Mouse (Mus musculus): ENCODE measurements around the gene Pnpo. TPM values are rescaled to one million over a fixed set of nuclear protein-coding genes. Genes with fewer than 3 reads are reported as not detected.
A peak's percentile ranks its signal among the peaks of the same experiment; 100 is the strongest.

Gene Pnpo
- 30.1 and 31.9 TPM in 2 replicates for total RNA-seq (2014; fragmentation: Nextera tagmentation)
- total RNA-seq (2017) = 35.0 and 42.1 TPM in 2 replicates

GRCm38 (mm10) chr11:96943746-96944304, at the start of gene Pnpo:
Pnpo (minus strand) TSS chr11:96943986.
- ATAC-seq (replicated peaks; ENCODE audit: poor library complexity, severe bottlenecking) = peak; percentile 93

DNA sequence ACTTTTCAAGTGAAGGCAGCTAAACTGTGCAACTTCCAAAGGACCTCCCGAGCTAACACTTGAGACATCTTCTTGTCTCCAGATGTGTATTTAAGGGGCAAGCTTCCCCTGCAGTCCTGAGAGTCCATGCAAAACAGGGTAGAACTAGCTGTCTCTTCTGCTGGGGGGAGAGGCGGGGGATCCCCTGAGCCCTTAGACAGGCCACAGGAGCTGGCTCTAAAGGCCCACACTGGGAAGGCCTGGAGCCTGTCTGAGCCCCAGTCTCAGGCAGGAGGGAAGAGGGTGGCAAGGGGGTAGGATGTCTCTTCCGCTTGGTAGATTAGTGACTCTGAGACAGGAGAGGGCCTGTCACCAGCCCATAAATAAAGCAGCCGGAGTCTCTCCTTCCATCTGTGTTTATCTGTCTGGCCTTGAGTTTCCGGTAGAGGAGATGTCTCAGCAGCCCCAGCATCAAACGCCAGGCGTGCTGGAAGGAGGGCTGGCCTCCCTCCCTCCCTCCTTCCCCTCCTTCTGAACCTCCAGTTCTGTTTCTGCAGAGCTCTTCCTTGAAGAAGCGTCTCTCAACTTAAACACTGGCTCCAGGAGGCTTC, 49.0 kb upstream of the Pnpo start:
- ATAC-seq (replicated peaks; ENCODE audit: poor library complexity, severe bottlenecking) = no peak

GRCm38 (mm10) chr11:96991501-96991900, 47.7 kb upstream of the Pnpo start:
- no peak for ATAC-seq (replicated peaks; ENCODE audit: poor library complexity, severe bottlenecking)

DNA sequence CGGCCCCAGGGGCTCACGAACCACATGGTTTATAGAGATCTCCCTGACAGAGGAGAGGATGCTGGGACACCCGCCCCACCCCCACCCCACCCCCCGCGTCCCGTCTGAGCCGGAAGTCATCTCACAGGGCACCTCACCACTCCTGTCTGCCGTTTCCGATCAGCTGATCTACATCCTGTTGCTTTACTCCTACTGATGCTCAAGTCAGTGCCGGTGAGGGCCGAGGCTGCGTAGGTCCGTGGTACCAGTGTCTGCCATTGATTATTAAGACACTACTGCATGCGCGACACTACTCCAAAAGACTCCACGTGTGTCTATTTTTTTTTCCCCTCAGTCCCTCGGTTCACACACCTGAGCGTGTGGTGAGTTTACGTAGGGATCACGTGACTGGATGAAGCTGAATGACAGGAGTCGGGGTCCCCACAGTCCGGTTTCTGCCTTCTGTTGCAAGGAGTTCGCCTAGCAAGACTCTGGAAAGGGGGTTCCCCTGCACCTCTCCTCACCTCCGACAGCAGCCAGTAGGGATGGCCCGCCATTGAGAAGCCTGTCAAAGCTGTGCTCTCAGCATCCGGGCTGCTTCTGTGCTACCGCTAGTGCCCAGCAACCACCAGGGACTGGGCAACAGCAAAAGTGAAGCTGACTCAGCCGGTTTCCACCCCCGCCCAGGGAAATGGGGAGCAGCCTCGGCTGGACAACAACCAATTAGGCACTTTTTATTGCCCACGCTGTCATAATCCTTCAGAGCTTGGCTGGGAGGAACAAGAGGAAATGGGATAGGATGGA, 44.3 kb upstream of the Pnpo start:
- ATAC-seq (replicated peaks; ENCODE audit: poor library complexity, severe bottlenecking) = peak; percentile 60

GRCm38 (mm10) chr11:96986463-96986862, 42.7 kb upstream of the Pnpo start:
- no peak for ATAC-seq (replicated peaks; ENCODE audit: poor library complexity, severe bottlenecking)

DNA sequence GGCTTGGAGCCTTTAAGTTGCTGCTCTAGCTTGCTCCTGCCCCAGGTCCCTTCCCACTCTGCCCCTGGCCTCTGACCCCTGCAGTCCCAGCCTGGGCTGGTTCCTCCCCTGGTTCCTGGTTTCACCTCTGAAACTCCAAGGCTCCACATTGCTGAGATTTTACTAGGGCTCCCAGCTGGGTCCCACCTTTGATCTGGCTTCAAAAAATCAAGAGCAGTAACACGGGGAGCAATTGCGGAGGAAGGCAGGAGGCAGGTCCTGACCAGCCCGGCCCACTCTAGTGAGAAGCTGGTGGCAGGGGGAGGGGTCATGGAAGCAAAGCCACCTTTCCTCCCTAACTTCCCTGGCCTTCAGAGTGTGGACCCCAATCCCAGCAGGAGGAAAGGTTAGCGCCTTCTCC, 41.1 kb upstream of the Pnpo start:
- ATAC-seq (replicated peaks; ENCODE audit: poor library complexity, severe bottlenecking) = no peak

GRCm38 (mm10) chr11:96982859-96983258, 39.1 kb upstream of the Pnpo start, which contains the start of gene Sp2:
Sp2 (minus strand) TSS chr11:96982959.
- ATAC-seq (replicated peaks; ENCODE audit: poor library complexity, severe bottlenecking) = no peak

DNA sequence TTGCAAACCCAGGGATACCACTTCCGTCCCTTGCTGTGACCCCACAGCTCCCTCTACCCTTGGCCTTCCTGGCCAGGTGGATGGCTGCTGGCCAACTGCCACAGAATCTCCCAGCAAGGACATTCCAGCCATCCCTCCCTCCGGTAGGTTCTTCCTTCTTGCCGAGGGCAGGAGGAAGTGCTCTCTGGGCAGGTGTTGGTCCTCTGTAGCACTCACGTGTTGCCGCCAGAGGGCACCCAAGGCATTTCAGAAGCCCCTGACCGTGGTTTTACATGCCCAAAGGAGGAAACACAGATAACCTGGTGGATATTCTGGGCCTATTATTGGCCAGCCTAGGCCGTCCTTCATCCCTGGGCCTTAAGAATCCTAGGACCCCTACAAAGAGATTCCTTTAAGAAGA, 38.6 kb upstream of the Pnpo start:
- ATAC-seq (replicated peaks; ENCODE audit: poor library complexity, severe bottlenecking) = peak; percentile 33

DNA sequence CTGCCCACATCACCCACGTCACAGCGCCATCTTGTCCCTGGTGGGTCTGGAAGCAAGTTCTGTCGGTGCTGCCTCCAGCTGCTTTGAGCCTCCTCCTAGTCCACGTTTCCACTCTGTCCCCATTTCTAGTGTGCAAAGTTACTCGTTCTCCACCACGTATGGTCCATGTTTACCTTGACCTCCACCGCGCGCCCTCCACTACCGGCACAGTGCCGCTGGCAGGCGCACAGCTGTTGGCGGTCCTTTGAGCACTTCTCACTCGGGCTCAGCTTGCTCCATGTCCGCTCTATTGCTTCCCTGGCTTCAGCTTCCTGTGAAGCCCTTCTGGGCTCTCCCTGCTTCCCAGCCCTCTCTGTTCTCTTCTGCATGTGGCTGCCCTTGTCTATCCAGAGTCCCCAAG, 37.7 kb upstream of the Pnpo start:
- ATAC-seq (replicated peaks; ENCODE audit: poor library complexity, severe bottlenecking) = no peak

GRCm38 (mm10) chr11:96980021-96980420, 36.2 kb upstream of the Pnpo start:
- no peak for ATAC-seq (replicated peaks; ENCODE audit: poor library complexity, severe bottlenecking)

DNA sequence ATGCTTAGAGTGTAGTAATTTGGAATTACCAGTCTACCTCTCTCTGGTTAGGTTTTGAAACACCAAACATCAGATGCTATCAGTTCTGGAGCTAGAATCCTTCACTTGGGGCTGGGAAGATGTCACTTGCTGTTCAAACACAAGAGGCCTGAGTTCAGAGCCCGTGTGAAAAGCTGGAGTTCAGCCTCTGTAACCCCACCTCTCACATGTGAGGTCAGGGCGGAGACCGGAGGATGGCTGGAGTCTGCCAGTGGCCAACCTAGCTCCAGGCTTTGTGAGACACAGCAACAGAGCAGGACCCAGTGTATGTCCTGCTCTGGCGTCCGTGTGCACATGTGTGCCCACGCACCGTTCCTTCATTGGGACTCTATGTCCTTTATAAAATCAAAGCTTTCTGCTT, 35.5 kb upstream of the Pnpo start:
- ATAC-seq (replicated peaks; ENCODE audit: poor library complexity, severe bottlenecking) = no peak

DNA sequence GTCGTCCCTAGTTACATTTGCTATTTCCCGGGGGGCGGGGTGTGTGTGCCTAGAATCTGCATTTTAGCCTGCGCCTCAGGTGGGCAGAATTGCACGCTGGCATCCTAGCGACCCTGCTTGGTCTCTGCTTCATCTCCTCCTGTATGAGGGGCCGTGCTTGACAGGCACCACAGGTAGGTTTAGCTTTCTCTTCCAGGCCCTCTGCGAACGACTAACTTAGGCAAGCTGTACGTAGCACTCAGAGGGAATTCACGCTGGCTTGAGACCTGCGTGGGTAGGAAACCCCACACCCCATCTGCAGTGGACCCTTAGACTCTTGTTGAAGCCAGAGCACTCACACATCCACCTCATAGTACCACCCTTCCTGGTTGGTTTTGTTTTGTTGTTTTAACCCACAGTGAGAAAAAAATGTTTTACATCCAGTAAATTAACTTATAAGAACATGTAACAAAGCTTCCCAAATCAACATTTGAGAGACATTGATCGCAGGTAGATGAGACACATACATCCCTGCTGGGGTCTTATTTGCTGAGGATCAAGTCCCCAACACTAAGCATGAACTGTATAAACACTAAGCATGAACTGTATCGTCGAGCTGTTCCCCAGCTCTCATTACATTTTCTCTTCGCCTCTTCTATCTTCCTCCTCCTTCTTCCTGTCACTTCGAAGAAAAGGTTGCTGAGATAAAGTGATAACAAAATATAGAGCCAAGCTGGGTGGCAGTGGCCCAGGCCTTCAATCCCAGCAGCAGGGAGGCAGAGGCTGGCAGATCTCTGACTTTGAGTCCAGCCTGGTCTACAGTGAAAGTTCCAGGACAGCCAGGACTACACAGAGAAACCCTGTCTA, 34.8 kb upstream of the Pnpo start:
- no peak for ATAC-seq (replicated peaks; ENCODE audit: poor library complexity, severe bottlenecking)

DNA sequence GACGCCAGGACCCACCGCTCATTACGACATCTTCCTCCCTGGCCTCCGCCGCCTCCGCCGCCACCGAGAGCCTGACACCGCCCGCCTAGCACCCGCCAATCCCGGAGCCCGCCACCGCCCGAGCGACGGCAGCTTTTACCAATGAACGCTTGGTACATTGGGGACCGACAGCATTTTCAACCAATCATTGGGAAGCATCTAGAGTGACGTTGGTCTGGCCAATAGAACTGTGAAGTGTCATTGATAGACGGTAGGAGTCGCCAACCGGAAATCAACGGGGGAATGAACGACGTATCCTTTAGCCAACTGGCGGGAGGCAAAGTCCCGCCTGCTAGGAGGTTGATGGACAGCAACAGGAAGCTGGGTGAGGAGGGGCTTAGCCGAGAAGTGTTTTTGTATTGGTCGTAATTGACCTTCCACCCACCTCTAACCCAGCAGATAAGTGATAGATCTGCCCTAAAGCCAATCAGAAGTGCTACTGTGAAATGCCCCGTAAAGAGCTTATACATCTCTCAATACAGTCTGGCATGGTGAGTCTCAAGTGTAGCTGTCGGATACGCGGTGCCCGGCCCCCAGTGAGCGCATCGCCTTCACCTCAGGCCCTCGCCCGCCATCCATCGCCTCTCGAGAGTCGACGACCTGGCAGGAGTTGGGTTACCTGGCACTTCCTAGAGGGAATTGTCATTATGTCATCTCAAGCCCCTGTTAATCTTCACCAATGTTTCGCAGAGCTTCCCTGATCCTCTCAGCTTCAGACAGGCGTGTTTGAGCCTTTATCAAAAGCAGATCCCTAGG, 34.0 kb upstream of the Pnpo start:
- ATAC-seq (replicated peaks; ENCODE audit: poor library complexity, severe bottlenecking) = peak; percentile 80

DNA sequence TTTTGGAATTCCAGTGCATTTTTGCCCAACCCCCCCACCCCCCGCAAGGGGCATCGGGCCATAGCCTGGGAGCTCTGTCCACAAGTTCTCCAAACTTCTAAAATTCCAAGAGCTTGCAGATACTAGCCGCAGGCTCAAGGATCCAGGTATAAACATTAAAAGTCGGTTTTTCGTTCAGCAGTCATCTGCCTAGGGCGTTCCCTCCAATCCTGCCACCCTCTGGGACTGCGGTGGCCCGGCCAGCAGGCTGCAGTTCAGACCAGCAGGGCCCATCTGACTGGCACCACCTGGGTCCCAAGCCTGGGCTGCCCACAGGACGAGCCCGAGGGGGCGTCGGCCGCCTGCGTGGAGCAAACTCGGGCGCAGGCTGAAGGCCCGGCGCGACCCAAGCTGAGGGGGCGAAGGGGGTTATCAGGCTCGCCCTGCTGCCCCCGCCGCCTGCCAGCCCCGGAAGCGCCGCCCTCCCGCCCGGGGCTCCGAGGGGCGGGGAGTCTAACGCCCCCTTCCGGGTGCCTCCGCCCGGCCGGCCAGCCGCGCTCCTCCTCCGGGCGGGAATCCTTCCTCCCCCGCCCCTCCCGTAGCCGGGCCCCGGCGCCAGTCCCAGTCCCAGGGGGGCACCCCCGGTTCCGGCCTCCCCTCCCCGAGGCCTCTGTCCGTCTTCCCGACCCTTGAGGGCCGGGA, 33.3 kb upstream of the Pnpo start:
- peak; percentile 23 for ATAC-seq (replicated peaks; ENCODE audit: poor library complexity, severe bottlenecking)

GRCm38 (mm10) chr11:96976379-96976687, 32.5 kb upstream of the Pnpo start:
- no peak for ATAC-seq (replicated peaks; ENCODE audit: poor library complexity, severe bottlenecking)

- no peak for ATAC-seq (replicated peaks; ENCODE audit: poor library complexity, severe bottlenecking)
Observed at GRCm38 (mm10) chr11:96975511-96976378, 32.0 kb upstream of the Pnpo start.

- peak; percentile 43 for ATAC-seq (replicated peaks; ENCODE audit: poor library complexity, severe bottlenecking)
Observed at GRCm38 (mm10) chr11:96974813-96975212, 31.0 kb upstream of the Pnpo start.

GRCm38 (mm10) chr11:96973426-96973964, 29.7 kb upstream of the Pnpo start:
- no peak for ATAC-seq (replicated peaks; ENCODE audit: poor library complexity, severe bottlenecking)
